Mouse (Mus musculus): ENCODE data around the gene Armc12. TPM values are rescaled to one million over a fixed set of nuclear protein-coding genes. Genes with fewer than 3 reads are reported as not detected.
A peak's percentile ranks its signal among the peaks of the same experiment; 100 is the strongest.

Armc12 gene
- polyA plus RNA-seq, 1 experiment: not detected

GRCm38 (mm10) chr17:28514555-28514954 is 16.1 kb upstream of the Armc12 start:
- peaks cover 7% of the 10 kb centered on the region for H3K4me1 ChIP-seq (ENCODE audit: control insufficient read depth, insufficient read depth, low read length)
- TF ChIP-seq CTCF (IDR thresholded peaks at IDR 0.05; ENCODE audit: low read depth, low read length) (no peak), EP300 (IDR thresholded peaks at IDR 0.05; ENCODE audit: insufficient read depth, low read depth, low read length) (no peak), POLR2A (IDR thresholded peaks at IDR 0.05; ENCODE audit: insufficient read depth, low read length) (no peak)

GRCm38 (mm10) chr17:28515431-28516341 is 14.9 kb upstream of the Armc12 start:
- Histone ChIP-seq H3K9ac (ENCODE audit: low read depth, poor library complexity, severe bottlenecking) (no peak overlapping the region), H3K4me1 (ENCODE audit: control insufficient read depth, insufficient read depth, low read length) (peaks cover 7% of the 10 kb centered on the region), H3K9me3 (replicated peaks; ENCODE audit: control insufficient read depth, insufficient read depth, low read length, poor library complexity, severe bottlenecking) (no peaks in the 10 kb centered on the region)

More at GRCm38 (mm10) chr17:28514555-28514954, 16.1 kb upstream of the Armc12 start:
- Histone ChIP-seq H3K9me3 (replicated peaks; ENCODE audit: control insufficient read depth, insufficient read depth, low read length, poor library complexity, severe bottlenecking) (no peaks in the 10 kb centered on the region), H3K4me3 (ENCODE audit: low read depth, low read length) (no peak overlapping the region), H3K9ac (ENCODE audit: low read depth, poor library complexity, severe bottlenecking) (no peak overlapping the region), H3K27ac (ENCODE audit: insufficient read depth, low read length) (no peak overlapping the region), H3K27me3 (ENCODE audit: control insufficient read depth, insufficient read depth, low read length, poor library complexity, severe bottlenecking) (no peaks in the 10 kb centered on the region), H3K36me3 (ENCODE audit: control insufficient read depth, insufficient read depth, low read length, poor library complexity, severe bottlenecking) (no peaks in the 10 kb centered on the region)

GRCm38 (mm10) chr17:28516881-28517280 is 13.7 kb upstream of the Armc12 start:
- peaks cover 7% of the 10 kb centered on the region for H3K4me1 ChIP-seq (ENCODE audit: control insufficient read depth, insufficient read depth, low read length)
- H3K9me3 ChIP-seq (replicated peaks; ENCODE audit: control insufficient read depth, insufficient read depth, low read length, poor library complexity, severe bottlenecking): no peaks in the 10 kb centered on the region
- no peaks in the 10 kb centered on the region for H3K36me3 ChIP-seq (ENCODE audit: control insufficient read depth, insufficient read depth, low read length, poor library complexity, severe bottlenecking)
- TF ChIP-seq POLR2A (IDR thresholded peaks at IDR 0.05; ENCODE audit: insufficient read depth, low read length): no peak
- TF ChIP-seq EP300 (IDR thresholded peaks at IDR 0.05; ENCODE audit: insufficient read depth, low read depth, low read length): no peak
- TF ChIP-seq CTCF (IDR thresholded peaks at IDR 0.05; ENCODE audit: low read depth, low read length): peak; percentile 15
- H3K9ac ChIP-seq (ENCODE audit: low read depth, poor library complexity, severe bottlenecking): no peak overlapping the region
- H3K4me3 ChIP-seq (ENCODE audit: low read depth, low read length): no peak overlapping the region
- no peaks in the 10 kb centered on the region for H3K27me3 ChIP-seq (ENCODE audit: control insufficient read depth, insufficient read depth, low read length, poor library complexity, severe bottlenecking)
- no peak overlapping the region for H3K27ac ChIP-seq (ENCODE audit: insufficient read depth, low read length)

More at GRCm38 (mm10) chr17:28515431-28516341, 14.9 kb upstream of the Armc12 start:
- no peak overlapping the region for H3K27ac ChIP-seq (ENCODE audit: insufficient read depth, low read length)
- TF ChIP-seq EP300 (IDR thresholded peaks at IDR 0.05; ENCODE audit: insufficient read depth, low read depth, low read length) (peak; percentile 44; the same call in 1 of the 2 replicates), CTCF (IDR thresholded peaks at IDR 0.05; ENCODE audit: low read depth, low read length) (no peak)
- H3K36me3 ChIP-seq (ENCODE audit: control insufficient read depth, insufficient read depth, low read length, poor library complexity, severe bottlenecking): no peaks in the 10 kb centered on the region
- no peaks in the 10 kb centered on the region for H3K27me3 ChIP-seq (ENCODE audit: control insufficient read depth, insufficient read depth, low read length, poor library complexity, severe bottlenecking)
- no peak overlapping the region for H3K4me3 ChIP-seq (ENCODE audit: low read depth, low read length)

- H3K27me3 ChIP-seq (ENCODE audit: control insufficient read depth, insufficient read depth, low read length, poor library complexity, severe bottlenecking): no peaks in the 10 kb centered on the region
- H3K4me1 ChIP-seq (ENCODE audit: control insufficient read depth, insufficient read depth, low read length): peaks cover 2% of the 10 kb centered on the region
- H3K27ac ChIP-seq (ENCODE audit: insufficient read depth, low read length): no peak within 1 kb of the TSS
- H3K36me3 ChIP-seq (ENCODE audit: control insufficient read depth, insufficient read depth, low read length, poor library complexity, severe bottlenecking): no peaks in the 10 kb centered on the region
- no peaks in the 10 kb centered on the region for H3K9me3 ChIP-seq (replicated peaks; ENCODE audit: control insufficient read depth, insufficient read depth, low read length, poor library complexity, severe bottlenecking)
- H3K9ac ChIP-seq (ENCODE audit: low read depth, poor library complexity, severe bottlenecking): peak within 1 kb of the TSS; percentile 71
- TF ChIP-seq POLR2A (IDR thresholded peaks at IDR 0.05; ENCODE audit: insufficient read depth, low read length) (no peak), EP300 (IDR thresholded peaks at IDR 0.05; ENCODE audit: insufficient read depth, low read depth, low read length) (no peak), CTCF (IDR thresholded peaks at IDR 0.05; ENCODE audit: low read depth, low read length) (no peak)
- H3K4me3 ChIP-seq (ENCODE audit: low read depth, low read length): peak within 1 kb of the TSS; percentile 49
These were observed 13.1 kb upstream of the Armc12 start, which contains the start of gene Fkbp5 for GRCm38 (mm10) chr17:28517441-28517955. Gene Fkbp5, minus strand, starts transcription at chr17:28517527.

GRCm38 (mm10) chr17:28517956-28518614 is 12.5 kb upstream of the Armc12 start:
- peaks cover 2% of the 10 kb centered on the region for H3K4me1 ChIP-seq (ENCODE audit: control insufficient read depth, insufficient read depth, low read length)
- no peak for TF ChIP-seq POLR2A (IDR thresholded peaks at IDR 0.05; ENCODE audit: insufficient read depth, low read length)
- TF ChIP-seq CTCF (IDR thresholded peaks at IDR 0.05; ENCODE audit: low read depth, low read length): no peak
- no peak for TF ChIP-seq EP300 (IDR thresholded peaks at IDR 0.05; ENCODE audit: insufficient read depth, low read depth, low read length)
- no peaks in the 10 kb centered on the region for H3K27me3 ChIP-seq (ENCODE audit: control insufficient read depth, insufficient read depth, low read length, poor library complexity, severe bottlenecking)
- no peaks in the 10 kb centered on the region for H3K9me3 ChIP-seq (replicated peaks; ENCODE audit: control insufficient read depth, insufficient read depth, low read length, poor library complexity, severe bottlenecking)
- no peak overlapping the region for H3K27ac ChIP-seq (ENCODE audit: insufficient read depth, low read length)
- no peaks in the 10 kb centered on the region for H3K36me3 ChIP-seq (ENCODE audit: control insufficient read depth, insufficient read depth, low read length, poor library complexity, severe bottlenecking)
- H3K4me3 ChIP-seq (ENCODE audit: low read depth, low read length): peak overlapping the region; percentile 49
- H3K9ac ChIP-seq (ENCODE audit: low read depth, poor library complexity, severe bottlenecking): peak overlapping the region; percentile 71
